Mouse (Mus musculus) B cell, adult 2 months (primary cell): ENCODE measurements at regions not wholly inside any gene's neighbourhood (a gene's known extent, or its start where the extent isn't known, plus 50 kb on each side); places are given as distances from the start of the nearest gene placed in this dataset.

Source experiments
- DNase-seq, 2 experiments: peaks; one replicate each; pipeline ENCODE4 v3.0.0; 2022

- peak; percentile 73 to 74 for DNase-seq
Observed at GRCm38 (mm10) chr19:53442756-53443654, 52.6 kb upstream of the Smndc1 start.

DNA sequence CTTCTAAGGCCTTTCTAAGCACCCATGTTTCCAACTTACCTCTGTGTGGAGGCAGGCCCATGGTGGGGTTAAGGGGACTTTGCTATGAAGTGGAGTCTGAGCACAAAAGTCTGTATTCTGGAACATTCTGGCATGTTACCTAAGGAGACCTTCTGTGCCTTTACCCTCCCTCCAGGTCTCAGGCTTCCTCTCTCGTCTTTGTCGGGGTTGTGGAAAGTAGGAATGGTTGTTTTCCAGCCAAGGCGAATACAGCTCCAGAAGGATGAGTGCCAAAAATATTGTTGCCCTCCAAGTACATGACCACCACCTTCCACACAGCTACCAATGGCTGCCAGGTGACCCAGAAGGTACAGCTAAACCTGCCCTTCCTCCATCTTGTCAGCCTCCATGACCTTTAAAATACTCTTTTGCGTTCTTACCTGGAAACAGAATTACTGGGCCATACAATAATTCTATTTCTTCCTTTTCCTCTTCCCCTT lies 51.8 kb upstream of the Smndc1 start:
- peak; percentile 39 to 50 for DNase-seq

- DNase-seq: peak; percentile 81 to 83
Observed at GRCm38 (mm10) chr19:53441449-53442131, 51.2 kb upstream of the Smndc1 start.

GRCm38 (mm10) chr19:53440327-53441055 lies 50.1 kb upstream of the Smndc1 start:
- DNase-seq: peak; percentile 66 to 69
